Mouse (Mus musculus) erythroid progenitor cell, adult 5-6 weeks (primary cell): ENCODE measurements around the gene Wnt10b. TPM values are rescaled to one million over a fixed set of nuclear protein-coding genes. Genes with fewer than 3 reads are reported as not detected.

ENCODE experiments used
- ATAC-seq: replicated peaks from 2 replicates; pipeline ENCODE4 v1.8.0; 2016; ENCODE audit warnings: moderate number of reproducible peaks, mild to moderate bottlenecking, moderate TSS enrichment, inconsistent platforms; ENCODE audit not compliant: poor library complexity, low FRiP score, severe bottlenecking
- total RNA-seq, 2 experiments: library from RNA; stranded (forward) in 1 of 2; stranded (reverse) in 1 of 2; fragments of 150-400 nt in 1 of 2; fragments of 186-747, 209-891 nt in 1 of 2; gene quantifications; 2 replicates each; pipeline versions ENCODE4 v1.2.3 to v1.2.4; 2015 to 2017; ENCODE audit warnings: low replicate concordance in 2 of 2

The Wnt10b gene
- total RNA-seq, 2 experiments from 2014 or later: not detected

DNA sequence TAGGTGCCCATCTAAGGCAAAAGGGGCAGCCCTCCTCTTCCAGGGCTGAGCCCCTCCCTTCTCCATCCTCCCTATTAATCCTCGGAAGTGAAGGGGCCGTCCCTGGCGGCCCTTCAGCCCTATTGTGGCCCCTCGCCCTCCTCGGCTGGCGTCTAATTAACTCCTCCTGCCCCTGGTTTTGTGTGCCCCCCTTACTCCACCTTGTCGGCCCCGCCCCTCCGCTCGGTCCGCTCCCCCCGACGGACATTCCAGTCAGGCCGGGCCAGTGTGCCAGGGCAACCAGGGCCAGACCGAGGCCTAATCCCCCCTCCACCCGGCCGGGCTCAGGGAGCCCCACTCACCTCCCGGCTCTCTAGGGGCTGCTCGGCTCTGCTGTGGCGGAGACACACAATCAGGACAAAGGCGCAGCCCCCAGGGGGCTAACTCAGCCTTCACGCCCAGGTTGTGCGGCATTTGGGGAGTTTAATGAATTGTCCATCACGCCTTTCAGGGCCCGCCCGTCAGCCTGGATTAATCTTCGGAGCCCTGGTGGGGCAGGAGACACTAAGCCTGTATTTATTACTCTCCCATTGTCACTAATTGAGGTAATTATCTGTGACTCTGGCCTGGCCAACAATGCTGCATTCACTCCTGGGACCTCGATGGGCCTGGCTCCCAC lies 20.0 kb upstream of the Wnt10b start:
- ATAC-seq: no peak

DNA sequence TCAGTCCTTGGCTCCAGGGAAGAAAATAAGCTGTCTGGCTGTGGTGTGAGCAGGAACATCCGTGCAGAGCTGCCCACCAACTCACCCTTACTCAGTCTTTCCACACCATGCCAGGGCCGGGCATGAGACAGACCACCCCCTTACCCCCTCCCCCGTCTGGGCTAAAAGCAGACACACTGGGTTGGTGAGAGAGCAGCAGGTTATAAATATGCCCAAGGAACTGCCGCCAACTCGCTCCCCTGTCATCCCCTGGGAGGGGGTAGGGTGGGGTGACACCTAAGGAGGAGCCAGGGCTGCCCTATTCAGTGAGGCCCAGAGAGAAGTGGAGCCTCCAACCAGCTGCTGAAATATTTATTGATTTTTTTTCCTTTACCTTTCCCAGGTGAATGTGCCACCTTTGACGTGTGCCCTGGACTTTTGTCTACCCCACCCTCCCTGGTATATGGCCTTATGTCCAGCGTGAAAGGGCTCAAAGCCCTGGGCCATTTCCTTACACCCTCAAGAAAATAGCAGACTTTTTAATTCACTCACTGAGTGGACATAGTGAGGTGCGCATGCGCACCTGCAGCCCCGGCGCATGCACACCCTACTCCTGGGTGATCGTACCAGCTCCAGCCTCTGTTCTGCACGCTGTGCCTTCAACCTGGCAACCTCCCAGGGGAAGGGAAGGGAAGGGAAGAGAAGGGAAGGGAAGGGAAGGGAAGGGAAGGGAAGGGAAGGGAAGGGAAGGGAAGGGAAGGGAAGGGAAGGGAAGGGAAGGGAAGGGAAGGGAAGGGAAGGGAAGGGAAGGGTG lies 19.0 kb upstream of the Wnt10b start:
- ATAC-seq: no peak

DNA sequence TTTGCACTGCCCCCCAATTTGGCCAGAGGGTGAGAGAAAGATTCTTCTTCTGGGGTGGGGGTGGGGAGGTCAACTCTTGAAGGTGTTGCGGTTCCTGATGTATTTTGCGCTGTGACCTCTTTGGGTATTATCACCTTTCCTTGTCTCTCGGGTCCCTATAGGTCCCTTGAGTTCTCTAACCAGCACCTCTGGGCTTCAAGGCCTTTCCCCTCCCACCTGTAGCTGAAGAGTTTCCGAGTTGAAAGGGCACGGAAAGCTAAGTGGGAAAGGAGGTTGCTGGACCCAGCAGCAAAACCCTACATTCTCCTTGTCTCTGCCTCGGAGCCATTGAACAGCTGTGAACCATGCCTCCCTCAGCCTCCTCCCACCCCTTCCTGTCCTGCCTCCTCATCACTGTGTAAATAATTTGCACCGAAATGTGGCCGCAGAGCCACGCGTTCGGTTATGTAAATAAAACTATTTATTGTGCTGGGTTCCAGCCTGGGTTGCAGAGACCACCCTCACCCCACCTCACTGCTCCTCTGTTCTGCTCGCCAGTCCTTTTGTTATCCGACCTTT lies 15.3 kb upstream of the Wnt10b start:
- no peak for ATAC-seq

DNA sequence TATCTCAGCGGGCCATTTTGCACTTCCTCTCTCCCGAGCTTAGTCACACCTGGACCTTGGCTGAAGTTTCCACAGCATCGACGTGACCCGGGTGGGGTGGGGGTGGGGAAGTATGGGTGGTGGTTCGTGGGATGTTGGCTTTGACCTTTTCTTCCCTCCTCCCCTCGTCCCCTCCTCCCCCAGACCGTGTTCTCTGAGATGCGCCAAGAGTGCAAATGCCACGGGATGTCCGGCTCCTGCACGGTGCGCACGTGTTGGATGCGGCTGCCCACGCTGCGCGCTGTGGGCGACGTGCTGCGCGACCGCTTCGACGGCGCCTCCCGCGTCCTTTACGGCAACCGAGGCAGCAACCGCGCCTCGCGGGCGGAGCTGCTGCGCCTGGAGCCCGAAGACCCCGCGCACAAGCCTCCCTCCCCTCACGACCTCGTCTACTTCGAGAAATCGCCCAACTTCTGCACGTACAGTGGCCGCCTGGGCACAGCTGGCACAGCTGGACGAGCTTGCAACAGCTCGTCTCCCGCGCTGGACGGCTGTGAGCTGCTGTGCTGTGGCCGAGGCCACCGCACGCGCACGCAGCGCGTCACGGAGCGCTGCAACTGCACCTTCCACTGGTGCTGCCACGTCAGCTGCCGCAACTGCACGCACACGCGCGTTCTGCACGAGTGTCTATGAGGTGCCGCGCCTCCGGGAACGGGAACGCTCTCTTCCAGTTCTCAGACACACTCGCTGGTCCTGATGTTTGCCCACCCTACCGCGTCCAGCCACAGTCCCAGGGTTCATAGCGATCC lies 14.5 kb upstream of the Wnt10b start:
- ATAC-seq: no peak

DNA sequence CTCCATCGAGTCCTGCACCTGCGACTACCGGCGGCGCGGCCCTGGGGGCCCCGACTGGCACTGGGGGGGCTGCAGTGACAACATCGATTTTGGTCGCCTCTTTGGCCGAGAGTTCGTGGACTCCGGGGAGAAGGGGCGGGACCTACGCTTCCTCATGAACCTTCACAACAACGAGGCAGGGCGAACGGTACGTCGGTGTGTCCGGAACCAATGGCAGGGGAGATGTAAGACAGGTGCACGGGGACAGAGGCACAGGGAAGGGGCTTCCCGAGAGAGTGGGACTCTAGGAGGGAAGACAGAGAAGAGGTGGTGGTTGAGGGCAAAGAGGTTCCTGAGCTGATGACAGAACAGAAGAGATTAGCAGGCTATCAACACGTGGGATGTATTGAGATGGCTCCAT lies 13.8 kb upstream of the Wnt10b start:
- no peak for ATAC-seq

DNA sequence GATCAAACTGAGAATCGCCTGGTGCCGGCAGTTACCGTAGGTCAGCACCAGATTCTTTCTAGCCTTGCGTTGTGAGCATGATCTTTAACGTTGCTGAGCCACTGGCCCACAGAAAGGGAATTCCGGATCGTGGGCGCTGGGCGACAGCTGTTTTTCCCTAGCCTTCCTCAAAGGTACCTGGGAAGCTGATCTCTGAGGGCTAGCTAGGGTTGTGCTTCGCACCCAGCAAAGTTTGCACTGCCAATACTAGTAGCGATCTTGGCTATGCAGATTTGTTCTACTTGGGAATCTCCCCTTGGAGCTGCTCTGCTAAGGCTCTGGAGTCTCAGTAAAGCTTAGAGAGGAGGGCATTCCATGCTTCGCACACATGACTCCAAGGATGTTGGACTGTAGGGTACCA lies 13.3 kb upstream of the Wnt10b start:
- no peak for ATAC-seq

DNA sequence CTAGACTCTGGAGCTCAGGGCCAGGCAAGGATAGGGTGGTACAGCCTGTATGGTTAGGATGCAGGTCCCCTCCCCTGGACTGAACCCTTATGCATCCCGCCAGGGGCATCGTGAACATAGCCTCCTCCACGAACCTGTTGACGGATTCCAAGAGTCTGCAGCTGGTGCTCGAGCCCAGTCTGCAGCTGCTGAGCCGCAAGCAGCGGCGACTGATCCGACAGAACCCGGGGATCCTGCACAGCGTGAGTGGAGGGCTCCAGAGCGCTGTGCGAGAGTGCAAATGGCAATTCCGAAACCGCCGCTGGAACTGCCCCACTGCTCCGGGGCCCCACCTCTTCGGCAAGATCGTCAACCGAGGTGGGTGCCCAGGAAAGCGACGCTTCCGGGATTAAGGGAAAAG lies 12.8 kb upstream of the Wnt10b start:
- ATAC-seq: no peak

DNA sequence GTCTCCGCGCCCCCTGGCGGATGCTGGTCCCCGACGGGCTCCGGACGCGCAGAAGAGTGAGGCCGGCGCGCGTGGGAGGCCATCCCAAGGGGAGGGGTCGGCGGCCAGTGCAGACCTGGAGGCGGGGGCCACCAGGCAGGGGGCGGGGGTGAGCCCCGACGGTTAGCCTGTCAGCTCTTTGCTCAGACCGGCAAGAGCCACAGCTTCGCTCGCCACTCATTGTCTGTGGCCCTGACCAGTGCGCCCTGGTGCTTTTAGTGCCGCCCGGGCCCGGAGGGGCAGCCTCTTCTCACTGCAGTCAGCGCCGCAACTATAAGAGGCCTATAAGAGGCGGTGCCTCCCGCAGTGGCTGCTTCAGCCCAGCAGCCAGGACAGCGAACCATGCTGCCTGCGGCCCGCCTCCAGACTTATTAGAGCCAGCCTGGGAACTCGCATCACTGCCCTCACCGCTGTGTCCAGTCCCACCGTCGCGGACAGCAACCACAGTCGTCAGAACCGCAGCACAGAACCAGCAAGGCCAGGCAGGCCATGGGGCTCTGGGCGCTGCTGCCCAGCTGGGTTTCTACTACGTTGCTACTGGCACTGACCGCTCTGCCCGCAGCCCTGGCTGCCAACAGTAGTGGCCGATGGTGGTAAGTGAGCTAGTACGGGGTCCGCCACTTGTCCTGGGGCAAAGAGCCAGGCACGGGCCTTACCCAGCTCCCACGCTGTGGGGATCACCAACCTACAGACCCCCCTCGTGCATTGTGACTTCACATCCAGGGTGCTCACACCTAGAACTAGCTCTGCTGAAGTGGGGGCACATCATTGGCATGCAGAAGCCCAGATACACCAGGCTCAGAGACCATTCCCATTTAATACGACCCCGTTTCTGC lies 11.9 kb upstream of the Wnt10b start, which contains the start of gene Wnt1:
Gene Wnt1, plus strand, starts transcription at position 197 of the 875 bp plus-strand sequence.
- no peak for ATAC-seq

DNA sequence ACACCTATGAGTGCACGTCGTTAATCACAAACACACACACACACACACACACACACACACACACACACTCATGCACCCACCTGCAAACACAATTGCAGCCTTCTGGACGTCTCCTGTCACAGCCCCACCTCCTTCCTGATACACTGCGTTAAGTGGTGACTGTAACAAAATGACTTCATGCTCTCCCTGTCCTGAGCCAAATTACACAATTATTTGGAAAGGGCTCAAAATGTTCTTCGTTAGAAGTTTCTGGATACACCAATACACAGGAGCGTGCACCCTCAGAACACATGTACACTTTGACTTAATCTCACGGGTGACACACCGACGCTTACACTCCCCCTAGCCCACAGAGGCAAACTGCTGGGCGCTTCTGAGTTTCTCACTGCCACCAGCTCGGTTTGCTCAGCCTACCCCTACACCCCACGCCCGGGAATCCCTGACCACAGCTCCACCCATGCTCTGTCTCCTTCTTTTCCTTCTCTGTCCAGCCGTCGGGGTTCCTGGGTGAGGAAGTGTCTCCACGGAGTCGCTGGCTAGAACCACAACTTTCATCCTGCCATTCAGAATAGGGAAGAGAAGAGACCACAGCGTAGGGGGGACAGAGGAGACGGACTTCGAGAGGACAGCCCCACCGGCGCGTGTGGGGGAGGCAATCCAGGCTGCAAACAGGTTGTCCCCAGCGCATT lies 11.2 kb upstream of the Wnt10b start:
- 0 out of 2 replicates have a peak, but pooled peaks have one; percentile 43 for ATAC-seq

DNA sequence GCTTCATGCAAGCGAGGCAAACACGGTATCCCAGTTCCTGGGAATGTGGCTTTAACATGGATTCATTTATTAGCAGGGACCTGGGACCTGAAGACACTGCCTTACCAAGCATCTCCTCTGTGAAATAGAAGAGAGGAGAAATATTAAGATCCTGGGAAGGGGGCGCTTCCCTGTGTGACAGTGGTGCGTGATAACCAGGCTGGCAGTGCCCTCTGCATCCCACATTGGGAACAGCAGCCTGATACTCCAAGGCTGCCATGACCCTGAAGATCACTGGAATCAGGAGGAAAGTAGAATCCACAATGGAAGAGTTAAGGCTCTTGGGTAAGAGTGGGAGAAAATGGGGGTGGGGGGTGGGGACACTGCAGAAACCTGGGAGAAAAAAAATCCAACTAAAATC lies 10.0 kb upstream of the Wnt10b start:
- no peak for ATAC-seq

DNA sequence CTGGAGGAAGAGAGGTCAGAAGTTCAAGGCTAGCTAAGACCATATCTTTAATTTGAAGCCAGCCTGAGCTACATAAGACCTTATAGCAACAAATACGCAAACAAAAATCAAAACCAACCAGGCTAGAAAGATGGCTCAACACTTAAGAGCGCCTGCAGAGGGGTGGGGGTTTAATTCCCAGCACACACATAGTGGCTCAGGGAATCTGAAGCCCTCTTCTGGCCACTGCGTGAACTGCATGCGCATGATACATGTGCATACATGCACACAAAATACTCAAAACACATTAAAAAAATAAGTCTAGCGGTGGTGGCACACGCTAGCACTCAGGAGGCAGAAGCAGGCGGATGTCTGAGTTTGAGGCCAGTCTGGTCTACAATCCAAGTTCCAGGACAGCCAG lies 7.8 kb upstream of the Wnt10b start:
- ATAC-seq: no peak

DNA sequence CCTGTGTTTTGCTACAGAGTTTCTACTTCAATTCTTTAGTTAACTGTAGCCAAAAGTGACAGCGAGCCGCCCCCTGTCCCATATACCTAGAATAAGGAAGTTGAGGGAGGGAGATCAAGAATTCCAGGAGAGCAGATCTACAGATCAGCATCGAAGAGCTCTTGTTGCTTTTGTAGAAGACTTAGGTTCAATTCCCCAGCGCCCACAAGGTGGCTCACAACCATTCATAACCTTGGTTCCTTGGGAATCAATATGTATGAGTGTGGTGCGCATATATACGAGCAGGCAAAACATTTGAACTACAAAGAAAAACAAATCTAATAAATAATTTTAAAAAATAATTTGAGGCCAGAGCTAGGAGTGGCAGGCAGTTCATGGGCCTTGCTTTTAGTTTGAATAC lies 3.2 kb upstream of the Wnt10b start:
- no peak for ATAC-seq

DNA sequence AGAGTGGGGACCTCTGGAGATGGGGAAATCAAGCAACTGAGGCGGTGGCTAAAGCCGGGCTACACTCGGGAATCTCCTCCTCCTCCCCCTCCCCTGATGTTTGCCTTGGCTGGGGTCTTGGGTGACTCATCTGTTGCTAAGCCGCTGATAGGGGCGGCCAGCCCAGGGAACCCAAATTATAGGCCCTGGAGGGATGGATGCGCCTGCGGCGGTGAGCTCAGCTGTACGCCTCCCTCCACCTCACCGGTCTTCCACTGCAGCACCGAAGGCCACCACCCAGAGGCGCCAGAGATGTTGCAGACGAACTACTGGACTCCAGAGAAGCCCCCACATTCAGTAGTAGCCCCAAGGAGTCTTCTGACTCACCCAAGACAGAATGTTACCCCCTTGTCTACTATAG lies 2.6 kb upstream of the Wnt10b start:
- ATAC-seq: no peak

DNA sequence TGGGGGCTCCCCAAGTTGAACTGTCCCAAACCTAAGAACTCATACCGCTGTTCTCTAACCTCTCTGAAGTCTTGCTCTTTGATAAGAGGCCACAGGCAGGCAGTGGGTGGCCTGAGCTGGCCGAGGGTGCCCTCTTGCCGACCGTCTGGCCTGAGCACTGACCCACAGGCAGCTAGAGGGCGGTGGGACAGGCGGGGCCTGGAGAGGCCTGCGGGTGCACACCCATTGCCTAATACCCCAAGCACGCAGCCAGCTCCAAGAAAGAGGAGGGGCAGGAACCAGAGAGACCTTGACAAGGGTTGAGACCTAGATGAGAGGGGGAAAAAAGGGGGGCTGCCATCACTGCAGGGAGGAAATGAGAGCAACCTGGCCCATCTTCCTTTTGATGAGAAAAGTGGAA lies 2.1 kb upstream of the Wnt10b start:
- no peak for ATAC-seq

DNA sequence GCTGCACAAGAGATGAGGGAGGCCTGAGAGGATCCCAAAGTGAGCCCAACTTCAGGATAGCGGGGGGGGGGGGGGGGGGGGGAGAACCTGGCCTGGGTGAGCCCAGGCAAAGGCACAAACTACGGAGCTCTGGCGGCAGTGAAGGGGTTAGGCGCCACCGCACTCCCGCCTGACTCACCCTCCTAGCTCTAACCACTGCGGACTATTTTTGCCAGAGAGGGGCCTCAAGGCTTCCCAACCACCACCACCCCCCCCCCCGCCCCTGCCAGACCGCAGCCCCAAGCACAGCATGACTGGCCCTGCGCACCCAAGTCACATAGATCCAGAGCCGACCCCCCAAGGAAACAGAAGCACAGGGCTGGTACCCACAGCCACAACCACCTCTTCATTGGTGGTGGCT lies 856 bp upstream of the Wnt10b start:
- no peak for ATAC-seq

DNA sequence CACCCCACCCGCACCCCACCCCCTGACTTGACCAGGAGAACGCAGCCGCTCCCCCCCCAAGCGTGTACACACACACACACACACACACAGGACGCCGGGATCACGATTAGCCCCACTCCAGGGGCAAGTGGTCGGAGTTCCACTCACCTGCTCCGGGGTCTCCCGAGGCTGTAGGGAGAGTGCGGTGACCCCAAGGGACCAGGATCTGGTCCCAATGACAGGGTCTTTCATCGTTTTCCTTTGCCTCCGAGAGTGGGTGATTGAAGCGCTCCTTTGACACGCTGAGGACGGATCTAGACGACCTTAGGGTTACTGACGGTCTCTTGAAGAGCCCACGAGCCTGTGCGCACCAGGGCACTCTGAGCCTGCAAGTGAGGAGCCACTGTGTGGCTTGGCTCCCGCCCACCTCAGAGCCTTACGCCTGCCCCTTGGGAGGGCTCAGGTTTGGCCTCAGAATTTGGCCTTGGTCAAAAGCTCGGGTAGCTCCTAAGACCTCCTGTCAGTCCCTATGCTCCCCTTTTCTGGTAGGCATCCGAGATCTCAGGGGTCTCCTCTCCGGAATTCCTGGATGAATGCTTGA lies 331 bp upstream of the Wnt10b start:
- ATAC-seq: no peak

DNA sequence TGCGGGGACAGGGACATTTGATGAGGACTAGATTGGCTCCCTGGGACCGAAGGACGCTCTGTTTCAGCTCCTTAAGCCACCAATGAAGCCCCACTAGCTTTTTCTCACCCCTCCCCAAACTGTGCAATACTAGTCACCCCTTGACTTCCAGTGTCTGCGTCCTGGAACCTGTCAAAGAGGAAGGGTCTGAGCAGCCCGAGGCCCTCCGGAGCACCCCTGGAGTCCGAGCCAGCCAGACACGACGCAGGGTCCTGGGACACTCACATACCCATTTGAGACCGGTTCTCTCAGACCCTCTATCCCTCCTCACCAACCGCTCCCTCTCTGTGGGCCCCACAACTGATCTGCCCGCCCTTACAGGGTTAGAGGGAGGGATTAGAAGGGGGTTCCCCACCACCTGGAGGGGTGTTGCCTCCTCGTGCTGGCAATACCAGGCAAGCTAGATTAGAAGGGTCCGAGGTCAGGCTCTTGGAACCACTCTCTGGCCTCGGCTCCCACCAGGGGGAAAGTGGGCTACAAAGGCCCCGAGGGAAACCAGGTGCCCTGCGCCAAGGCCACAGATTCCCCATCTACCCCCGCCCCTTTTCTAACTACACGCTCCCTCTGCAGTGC lies 839 bp downstream of the Wnt10b start:
- no peak for ATAC-seq
